Mouse (Mus musculus): ENCODE results near the gene Insm1.

GRCm38 (mm10) chr2:146219791-146220190, 1.9 kb upstream of the Insm1 start:
- TF ChIP-seq CTCF (IDR thresholded peaks at IDR 0.05; ENCODE audit: low read depth, low read length) (no peak), POLR2A (IDR thresholded peaks at IDR 0.05; ENCODE audit: borderline replicate concordance, low read depth, low read length) (no peak)

Data from bone marrow macrophage, adult 2 months (primary cell).